Mouse (Mus musculus) adipocyte (in vitro differentiated cells): ENCODE data around the gene Crtc1.

Source experiments
- DNase-seq: peaks from one replicate; pipeline ENCODE4 v3.0.0-alpha.2; 2016; ENCODE audit warnings: low spot score

The Crtc1 gene

GRCm38 (mm10) chr8:70383287-70383686 is 56.1 kb downstream of the Crtc1 start:
- DNase-seq = peak; percentile 97

DNA sequence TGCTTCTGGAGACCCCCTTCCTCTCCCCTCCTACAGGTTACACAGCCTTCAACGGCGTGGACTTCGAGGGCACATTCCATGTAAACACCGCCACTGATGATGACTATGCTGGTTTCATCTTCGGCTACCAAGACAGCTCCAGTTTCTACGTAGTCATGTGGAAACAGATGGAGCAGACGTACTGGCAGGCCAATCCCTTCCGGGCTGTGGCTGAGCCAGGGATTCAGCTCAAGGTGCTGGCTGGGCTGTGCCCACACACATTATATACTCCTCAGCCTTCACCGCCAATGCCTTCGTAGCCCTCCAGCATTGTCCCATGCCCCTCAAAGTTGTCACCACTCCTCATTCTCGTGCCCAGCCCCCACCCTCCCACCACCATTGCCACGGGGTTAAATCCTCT is 59.3 kb downstream of the Crtc1 start:
- DNase-seq = no peak

DNA sequence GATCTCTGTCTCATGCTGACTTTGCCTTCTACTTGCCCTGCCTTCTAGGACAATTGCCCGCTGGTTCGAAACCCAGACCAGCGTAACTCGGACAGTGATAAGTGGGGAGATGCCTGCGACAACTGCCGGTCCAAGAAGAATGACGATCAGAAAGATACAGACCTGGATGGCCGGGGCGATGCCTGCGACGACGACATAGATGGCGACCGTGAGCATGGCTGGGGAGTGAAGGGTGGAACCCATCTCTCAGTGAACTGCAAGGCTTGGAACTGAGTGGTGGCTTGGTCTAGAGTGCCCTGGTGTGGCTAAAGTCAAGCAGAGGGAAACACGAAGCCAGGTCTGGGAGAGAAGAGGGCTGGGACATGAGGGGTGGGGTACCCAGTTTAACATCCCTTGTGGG is 62.3 kb downstream of the Crtc1 start:
- no peak for DNase-seq

GRCm38 (mm10) chr8:70376275-70376741 is 63.1 kb downstream of the Crtc1 start:
- DNase-seq = no peak

- DNase-seq = no peak
Measured at GRCm38 (mm10) chr8:70375212-70375859, 64.0 kb downstream of the Crtc1 start.

DNA sequence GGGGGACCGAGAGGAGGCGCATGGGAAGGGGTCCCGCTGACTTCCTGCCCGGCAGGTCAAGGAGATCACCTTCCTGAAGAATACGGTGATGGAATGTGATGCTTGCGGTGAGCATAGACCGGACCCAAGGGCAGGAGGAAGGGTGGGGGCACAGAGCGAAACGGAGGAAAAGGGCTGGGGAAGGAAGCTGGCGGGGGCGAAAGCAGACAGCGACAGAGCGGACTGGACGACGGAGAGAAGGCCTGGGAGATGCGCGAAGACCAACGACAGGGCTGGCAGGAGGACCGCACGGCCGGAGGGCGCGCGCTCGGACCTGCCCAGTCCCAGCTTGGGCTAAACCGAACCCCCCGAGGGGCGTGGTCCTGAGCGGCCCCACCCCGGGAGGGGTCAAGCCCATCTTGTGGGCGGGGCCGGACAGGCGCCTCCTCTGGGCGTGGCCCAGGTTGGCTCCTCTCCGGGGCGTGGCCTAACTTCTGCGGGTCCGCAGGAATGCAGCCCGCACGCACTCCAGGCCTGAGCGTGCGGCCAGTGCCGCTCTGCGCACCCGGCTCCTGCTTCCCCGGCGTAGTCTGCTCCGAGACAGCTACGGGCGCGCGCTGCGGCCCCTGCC is 65.0 kb downstream of the Crtc1 start:
- DNase-seq = no peak

DNA sequence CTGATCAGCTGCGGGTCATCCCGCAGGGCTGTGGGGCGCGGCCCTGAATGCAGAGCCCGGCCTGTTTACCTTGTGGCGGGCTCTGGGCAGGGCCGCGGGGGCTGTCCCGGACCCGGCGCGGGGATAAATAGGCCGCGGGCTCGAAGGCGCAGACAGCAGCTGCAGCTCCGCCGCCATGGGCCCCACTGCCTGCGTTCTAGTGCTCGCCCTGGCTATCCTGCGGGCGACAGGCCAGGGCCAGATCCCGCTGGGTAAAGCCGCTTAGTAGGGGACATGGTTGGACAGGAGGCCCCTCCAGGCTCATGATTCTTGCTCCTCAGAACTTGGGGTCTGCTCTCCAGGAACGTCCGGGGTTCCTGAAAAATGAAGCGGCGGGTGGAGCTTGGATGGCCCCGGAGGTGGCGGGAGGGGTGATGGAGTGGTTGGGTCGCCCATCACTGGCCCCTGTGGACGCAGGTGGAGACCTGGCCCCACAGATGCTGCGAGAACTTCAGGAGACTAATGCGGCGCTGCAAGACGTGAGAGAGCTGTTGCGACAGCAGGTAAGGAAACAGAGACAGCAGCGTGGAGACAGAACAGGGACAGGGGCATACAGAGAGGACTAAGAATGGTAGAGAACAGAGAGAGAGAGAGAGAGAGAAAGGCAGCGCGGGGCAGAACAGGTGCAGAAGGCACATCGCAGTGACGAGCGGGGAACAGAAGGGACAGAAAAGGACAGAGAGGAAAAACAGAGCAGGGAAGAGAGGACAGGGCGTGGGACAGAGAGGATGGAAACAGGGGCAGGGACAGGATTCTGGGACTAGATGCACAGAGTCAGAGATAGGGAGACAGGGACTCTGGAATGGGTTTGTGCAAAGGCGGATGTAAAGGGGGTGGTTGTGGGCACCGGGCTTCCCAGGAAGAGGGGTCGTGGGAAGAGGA is 65.7 kb downstream of the Crtc1 start, which contains the start of gene Comp:
TSS of gene Comp (plus strand) at position 162 of the 921 bp plus-strand sequence.
- no peak for DNase-seq

- peak; percentile 89 for DNase-seq
Measured at GRCm38 (mm10) chr8:70371951-70372350, 67.4 kb downstream of the Crtc1 start.

- peak; percentile 64 for DNase-seq
Measured at GRCm38 (mm10) chr8:70370476-70370875, 68.9 kb downstream of the Crtc1 start.

DNA sequence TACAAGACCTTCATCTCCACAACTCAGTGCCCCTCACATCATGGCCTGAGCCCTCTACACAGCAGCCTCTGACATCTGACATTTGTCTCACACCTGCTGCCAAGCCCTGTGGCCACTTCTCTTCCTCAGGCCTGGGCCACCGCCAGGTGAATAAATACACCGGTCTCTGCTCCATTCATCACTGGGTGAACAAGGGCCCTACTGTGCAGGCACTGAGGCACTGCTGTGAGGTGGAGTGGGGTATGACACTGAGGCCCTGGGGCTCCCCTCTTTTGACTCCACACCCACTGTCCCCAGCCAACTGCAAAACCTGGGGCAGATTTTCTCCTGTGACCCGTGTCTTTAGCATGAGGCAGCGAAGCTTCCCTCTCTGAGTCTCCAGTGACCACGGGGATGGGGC is 72.8 kb downstream of the Crtc1 start:
- no peak for DNase-seq

- DNase-seq = peak; percentile 93
Measured at GRCm38 (mm10) chr8:70364066-70364465, 75.3 kb downstream of the Crtc1 start.

DNA sequence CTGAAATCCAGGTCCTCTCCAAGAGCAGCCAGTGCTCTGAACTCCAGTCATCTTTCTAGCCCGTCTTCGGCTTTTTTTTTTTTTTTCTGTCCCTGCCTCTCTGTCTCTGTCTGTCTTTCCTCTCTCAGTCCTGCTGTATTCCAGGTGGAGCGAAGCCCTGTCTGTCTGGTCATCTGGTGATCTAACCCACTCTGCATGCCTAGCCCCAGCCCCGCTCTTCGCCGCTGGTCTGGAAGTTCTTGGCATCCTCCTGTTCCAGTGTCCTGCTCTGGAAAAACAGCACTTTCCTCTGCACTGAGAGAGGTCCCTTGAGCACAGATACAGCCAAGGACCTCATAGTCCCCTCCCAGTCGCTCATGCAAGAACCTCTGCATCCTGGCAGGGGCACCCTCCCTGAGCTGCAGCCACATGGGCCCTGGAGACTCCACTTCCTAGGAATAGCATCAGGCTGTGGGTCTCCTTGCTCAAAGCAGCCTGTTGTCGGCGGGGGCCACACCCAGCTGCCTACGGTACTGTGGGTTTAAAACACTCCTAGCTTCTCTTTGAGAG is 77.8 kb downstream of the Crtc1 start:
- peak; percentile 44 for DNase-seq

GRCm38 (mm10) chr8:70360769-70361168 is 78.6 kb downstream of the Crtc1 start:
- peak; percentile 64 for DNase-seq

DNA sequence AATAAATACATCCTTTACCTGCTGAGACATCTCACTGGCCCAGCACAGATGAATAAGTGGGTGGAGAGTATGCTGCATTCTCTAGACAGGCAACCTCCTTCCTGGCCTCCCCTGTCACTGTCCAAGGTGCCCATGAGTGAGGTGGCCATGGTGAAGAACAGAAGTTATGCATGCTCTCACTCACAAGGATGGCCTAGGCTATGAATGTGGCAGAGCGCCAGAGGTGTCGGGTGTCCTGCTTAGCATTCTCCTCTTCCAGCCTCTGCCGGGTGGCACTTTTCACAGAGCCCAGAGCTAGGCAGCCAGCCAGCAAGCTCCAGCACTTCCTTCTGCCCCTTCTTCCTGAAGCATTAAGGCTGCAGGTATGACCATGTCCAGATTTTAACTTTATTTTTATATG is 80.0 kb downstream of the Crtc1 start:
- peak; percentile 79 for DNase-seq

- DNase-seq = no peak
Measured at GRCm38 (mm10) chr8:70356111-70356510, 83.3 kb downstream of the Crtc1 start.

- DNase-seq = no peak
Measured at GRCm38 (mm10) chr8:70354004-70354403, 85.4 kb downstream of the Crtc1 start.

DNA sequence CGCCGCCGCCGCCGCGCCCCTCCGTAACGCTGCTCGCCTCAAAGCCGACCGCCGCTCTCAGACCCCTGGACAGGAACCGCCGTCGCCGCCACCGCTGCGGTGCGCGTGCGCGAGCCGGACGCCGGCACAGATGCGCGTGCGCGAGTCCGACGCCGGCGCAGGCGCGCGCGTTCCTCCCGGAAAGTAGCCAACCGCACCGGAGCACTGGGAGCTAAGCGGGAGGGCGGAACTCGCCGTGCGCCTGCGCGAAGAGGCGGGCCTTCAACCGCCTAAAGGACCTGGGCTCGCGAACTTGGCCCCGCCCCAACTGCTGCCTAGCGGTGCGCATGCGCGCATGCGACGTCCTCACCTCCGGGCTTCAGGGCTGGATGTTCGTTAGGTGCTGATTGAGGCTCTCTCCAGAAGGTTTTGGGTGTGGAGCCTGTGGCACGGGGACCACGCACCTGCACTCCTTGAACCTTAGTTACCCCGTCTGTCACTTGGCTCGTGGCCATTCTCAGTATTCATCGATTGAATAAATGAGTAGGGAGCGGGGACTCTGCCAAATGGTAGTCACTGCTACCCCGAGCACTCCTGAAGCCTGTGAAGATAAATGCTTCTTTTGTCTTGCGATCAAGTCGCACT is 86.1 kb downstream of the Crtc1 start, which contains the start of gene Upf1:
TSS of gene Upf1 (minus strand) at position 85 of the 624 bp plus-strand sequence.
- DNase-seq = peak; percentile 99

DNA sequence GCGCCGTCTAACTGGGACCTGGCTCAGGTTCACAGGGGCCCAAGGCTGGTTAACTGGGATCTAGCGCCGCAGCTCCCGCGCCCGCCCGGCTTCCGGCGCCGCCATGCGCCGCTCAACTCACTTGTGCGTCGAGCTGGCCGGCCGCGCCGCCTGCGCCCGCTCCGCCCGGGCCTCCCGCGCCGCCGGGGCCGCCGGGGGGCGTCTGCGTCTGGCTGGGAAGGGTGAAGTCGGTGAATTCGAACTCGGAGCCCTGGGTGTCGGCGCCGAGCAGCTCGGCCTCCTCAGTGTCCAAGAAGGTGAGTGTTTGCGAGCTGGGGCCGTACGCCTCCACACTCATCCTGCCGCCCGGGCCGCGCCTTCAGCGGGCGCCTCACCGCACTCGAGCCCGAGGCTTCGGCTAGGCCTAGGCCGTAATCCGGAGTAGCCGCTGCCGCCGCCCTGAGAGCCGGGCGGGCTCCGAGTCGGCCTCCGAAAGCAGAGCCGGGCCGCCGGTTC is 86.7 kb downstream of the Crtc1 start:
- no peak for DNase-seq

- no peak for DNase-seq
Measured at GRCm38 (mm10) chr8:70352000-70352384, 87.4 kb downstream of the Crtc1 start.

DNA sequence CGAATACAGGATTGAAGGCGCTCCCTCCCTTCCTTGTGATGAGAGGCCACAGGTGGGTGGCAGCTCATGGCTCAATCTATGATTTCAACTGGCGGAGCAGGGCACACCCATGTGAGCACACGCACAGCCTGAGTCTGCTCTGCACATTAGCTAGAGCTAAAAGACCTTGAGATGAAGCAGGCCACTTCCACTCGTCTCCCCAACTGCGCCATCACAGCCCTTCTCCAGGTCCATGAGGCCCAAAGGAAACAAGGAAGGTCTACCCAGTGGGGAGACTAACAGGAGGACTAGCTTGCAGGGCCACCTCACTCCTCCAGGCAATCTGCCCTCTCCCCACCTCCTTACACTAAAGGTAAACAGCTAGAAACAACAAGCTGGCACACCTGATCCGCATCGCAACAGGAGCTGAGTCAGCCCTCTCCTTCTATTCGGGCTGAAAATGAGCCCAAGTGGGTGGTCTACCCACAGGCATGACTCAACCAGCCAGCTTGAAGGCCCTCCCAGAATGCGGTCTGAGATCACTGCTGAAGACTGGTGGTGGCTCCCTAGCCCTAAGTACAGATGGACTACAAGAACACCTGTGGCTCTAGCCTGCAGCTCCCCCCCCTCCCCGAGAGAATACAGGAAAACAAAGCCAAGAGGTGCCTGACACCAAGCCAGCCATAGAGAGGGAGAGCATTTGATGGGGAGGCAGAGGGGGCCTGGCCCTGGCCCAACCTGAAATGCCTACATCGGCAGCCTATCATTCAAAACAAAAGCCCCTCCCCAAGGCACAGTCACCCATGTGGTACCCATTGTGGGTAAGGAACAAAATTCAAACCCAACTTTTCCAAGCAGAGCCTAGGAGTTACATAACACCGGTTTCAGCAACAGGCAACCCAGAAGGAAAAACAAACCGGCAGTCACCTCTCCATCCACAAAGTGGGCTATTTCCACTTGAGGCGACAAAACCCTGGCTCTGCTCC is 88.1 kb downstream of the Crtc1 start:
- peak; percentile 46 for DNase-seq
